Mouse (Mus musculus) adrenal gland, postnatal 14 days (tissue): Measurements from ENCODE around the gene Ccnf. TPM values are rescaled to one million over a fixed set of nuclear protein-coding genes. Genes with fewer than 3 reads are reported as not detected.
A peak's percentile ranks its signal among the peaks of the same experiment; 100 is the strongest.

Experiments
- DNase-seq: peaks from one replicate; pipeline ENCODE4 v3.0.0; 2021; ENCODE audit warnings: mixed read lengths
- microRNA-seq, 2 experiments: library from miRNA; unstranded; fragments of <30 nt; microRNA quantifications; one replicate each; pipeline ENCODE4 v1.2.0; 2021
- total RNA-seq: library from RNA; stranded (reverse); gene quantifications from 2 replicates; pipeline ENCODE4 v1.2.3, GENCODE M21; 2021

Ccnf gene
- total RNA-seq, 1 experiment from 2014 or later = 12.0 TPM

GRCm38 (mm10) chr17:24203068-24203467 lies 48.2 kb downstream of the Ccnf start:
- DNase-seq = no peak

GRCm38 (mm10) chr17:24201092-24201491 lies 50.2 kb downstream of the Ccnf start:
- no peak for DNase-seq

- DNase-seq = no peak
These were observed 51.5 kb downstream of the Ccnf start for GRCm38 (mm10) chr17:24199741-24200140.

- DNase-seq = no peak
These were observed 52.0 kb downstream of the Ccnf start for GRCm38 (mm10) chr17:24199252-24199651.

- no peak for DNase-seq
These were observed 54.1 kb downstream of the Ccnf start for GRCm38 (mm10) chr17:24197032-24197824.

GRCm38 (mm10) chr17:24195349-24195748 lies 55.9 kb downstream of the Ccnf start:
- DNase-seq = no peak

- DNase-seq = no peak
These were observed 57.5 kb downstream of the Ccnf start for GRCm38 (mm10) chr17:24193769-24194168.

GRCm38 (mm10) chr17:24193268-24193667 lies 58.0 kb downstream of the Ccnf start:
- DNase-seq = no peak

- DNase-seq = no peak
These were observed 58.4 kb downstream of the Ccnf start for GRCm38 (mm10) chr17:24192848-24193247.

GRCm38 (mm10) chr17:24191481-24191880 lies 59.8 kb downstream of the Ccnf start:
- no peak for DNase-seq

GRCm38 (mm10) chr17:24190934-24191333 lies 60.4 kb downstream of the Ccnf start:
- no peak for DNase-seq

GRCm38 (mm10) chr17:24174259-24174658 lies 77.0 kb downstream of the Ccnf start:
- no peak for DNase-seq

GRCm38 (mm10) chr17:24173423-24173822 lies 77.9 kb downstream of the Ccnf start:
- peak; percentile 82 for DNase-seq

Small RNAs within 50 kb of the gene (microRNA-seq; reads per million reads assigned to microRNA genes)
- gene Mir5134 (0 to 1.5 reads per million in 2 experiments), gene Mir6965 (0.38 to 0.43 reads per million in 2 experiments)

Other genes starting within 250 kb of the Ccnf start
- gene Prss27, start 213.3 kb downstream of the Ccnf start, total RNA-seq = 0.41 and 1.6 TPM in 2 replicates
- 19.1 and 21.9 TPM in 2 replicates for gene Kctd5, start 178.0 kb downstream of the Ccnf start, total RNA-seq
- gene Pdpk1, start 100.6 kb downstream of the Ccnf start, total RNA-seq = 49.1 and 53.7 TPM in 2 replicates
- 35.8 and 37.2 TPM in 2 replicates for gene Amdhd2, start 87.7 kb downstream of the Ccnf start, total RNA-seq
- 346 and 376 TPM in 2 replicates for gene Atp6v0c, start 81.8 kb downstream of the Ccnf start, total RNA-seq
- gene Tbc1d24, start 45.9 kb downstream of the Ccnf start, total RNA-seq = 11.0 and 14.6 TPM in 2 replicates
- gene Ntn3, start 42.0 kb downstream of the Ccnf start, total RNA-seq = 2.1 and 2.9 TPM in 2 replicates
- gene Tedc2, start 30.6 kb downstream of the Ccnf start, total RNA-seq = 9.2 and 14.0 TPM in 2 replicates
- gene Abca17, start 99.6 kb upstream of the Ccnf start, total RNA-seq = 0.11 TPM in 1 of 2 replicates, not detected in the other
- gene Abca3, start 100.5 kb upstream of the Ccnf start, total RNA-seq = 24.4 and 25.2 TPM in 2 replicates
- 78.8 and 84.9 TPM in 2 replicates for gene Rnps1, start 163.1 kb upstream of the Ccnf start, total RNA-seq
- gene Eci1, start 175.2 kb upstream of the Ccnf start, total RNA-seq = 505 and 573 TPM in 2 replicates
- gene Dnase1l2, start 191.6 kb upstream of the Ccnf start, total RNA-seq = 1.8 and 2.5 TPM in 2 replicates
- gene E4f1, start 218.8 kb upstream of the Ccnf start, total RNA-seq = 16.2 and 19.4 TPM in 2 replicates
- gene Pgp, start 218.9 kb upstream of the Ccnf start, total RNA-seq = 55.8 and 59.0 TPM in 2 replicates
- gene Bricd5, start 222.4 kb upstream of the Ccnf start, total RNA-seq = 0.75 TPM in 1 of 2 replicates, not detected in the other
- 19.5 and 23.3 TPM in 2 replicates for gene Mlst8, start 227.6 kb upstream of the Ccnf start, total RNA-seq
- gene Caskin1, start 237.1 kb upstream of the Ccnf start, total RNA-seq = 14.8 and 16.1 TPM in 2 replicates